Mouse (Mus musculus): Measurements from ENCODE around the gene Syne1.

Gene Syne1

DNA sequence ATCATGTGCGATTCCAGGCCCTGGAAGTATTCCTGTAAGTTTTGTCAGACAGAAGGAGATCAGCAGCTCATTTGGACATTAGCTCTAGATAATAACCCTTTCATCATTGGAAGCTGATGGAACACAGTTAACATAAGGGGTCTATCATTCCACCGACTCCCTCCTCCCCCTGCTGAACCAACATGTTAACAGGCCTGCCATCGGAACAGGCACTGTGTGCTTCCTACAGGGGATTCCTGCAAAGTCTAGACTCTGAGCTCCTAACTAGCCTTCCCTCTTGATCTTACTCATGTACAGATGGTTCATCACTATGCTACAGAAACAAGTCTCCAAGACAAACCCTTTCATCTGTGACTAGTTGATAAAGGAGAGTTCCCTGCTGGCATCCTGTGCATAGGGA is 419.2 kb downstream of the Syne1 start:
- DNase-seq = no peak

DNA sequence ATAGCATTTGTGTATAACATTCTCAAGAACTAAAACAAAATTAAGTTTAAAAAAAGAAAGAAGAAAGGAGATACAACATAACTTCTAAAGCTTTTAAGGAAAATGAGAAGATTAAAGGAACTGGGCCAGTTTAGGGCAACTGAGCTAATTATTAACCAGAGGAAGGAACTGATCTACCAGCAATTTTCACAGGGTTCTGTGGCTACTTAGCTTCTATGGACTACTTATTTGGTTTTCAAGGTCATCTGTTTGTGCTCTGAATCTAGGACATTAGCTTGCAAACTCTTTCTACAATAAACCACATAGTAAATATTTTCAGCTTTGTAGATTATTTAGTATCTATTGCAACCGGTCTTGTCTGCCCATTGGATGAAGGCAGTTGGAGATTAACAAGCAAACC is 420.8 kb downstream of the Syne1 start:
- no peak for DNase-seq

DNA sequence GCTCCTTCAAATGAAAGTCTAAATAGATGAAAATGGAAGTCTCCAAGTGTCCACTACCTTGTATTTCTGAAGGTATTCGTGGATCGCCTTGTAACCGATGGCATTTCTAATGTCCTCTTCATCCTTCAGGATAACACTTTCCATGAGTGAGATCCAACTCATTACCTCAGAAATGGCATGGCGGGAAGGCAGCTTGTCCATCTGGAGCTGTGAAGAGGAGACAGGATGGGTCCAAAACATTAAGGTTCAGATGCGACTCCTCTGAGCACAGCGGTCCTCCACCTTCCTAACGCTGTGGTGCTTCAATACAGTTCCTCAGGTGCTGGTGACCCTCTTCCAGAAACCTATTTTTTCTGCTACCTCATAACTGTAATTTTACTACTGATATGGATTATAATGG is 426.5 kb downstream of the Syne1 start:
- no peak for DNase-seq

DNA sequence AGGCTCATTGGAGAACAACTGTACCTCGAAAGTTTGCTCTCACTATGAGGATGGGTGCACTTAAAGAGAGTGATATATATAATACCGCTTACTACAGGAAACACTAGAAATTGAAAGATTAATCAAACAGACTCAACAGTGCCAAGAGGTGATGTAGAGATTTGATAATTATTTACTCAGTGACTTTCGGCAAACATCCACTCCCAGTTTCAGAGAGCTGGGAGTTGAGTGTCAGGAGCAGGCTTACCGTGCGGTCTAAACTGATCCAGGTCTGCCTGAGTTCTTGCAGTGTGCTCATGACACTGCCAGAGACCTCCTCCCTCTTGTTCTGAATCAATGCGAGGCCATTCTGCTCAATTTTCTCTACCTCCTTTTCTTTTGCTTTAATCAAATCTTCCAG is 434.6 kb downstream of the Syne1 start:
- no peak for DNase-seq

DNA sequence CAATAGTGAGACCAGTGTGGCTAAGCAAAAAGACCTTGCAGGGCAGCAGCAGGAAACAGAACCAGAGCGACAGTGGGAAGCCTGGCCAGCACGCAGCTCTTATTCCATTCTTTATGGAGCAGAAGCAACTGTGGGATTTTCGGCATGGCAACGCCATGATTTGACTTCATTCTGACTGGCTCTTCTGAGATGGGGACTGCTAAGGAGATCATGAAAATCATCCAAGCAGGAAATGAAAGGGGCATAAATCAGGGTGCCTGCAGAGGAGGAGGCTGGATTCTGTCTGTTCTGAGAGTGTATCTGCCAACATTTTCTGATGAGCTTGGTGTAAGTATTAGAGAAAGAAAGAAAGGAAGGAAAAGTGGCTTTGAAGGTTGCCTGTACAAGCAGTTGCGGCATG is 435.1 kb downstream of the Syne1 start:
- DNase-seq = no peak

DNA sequence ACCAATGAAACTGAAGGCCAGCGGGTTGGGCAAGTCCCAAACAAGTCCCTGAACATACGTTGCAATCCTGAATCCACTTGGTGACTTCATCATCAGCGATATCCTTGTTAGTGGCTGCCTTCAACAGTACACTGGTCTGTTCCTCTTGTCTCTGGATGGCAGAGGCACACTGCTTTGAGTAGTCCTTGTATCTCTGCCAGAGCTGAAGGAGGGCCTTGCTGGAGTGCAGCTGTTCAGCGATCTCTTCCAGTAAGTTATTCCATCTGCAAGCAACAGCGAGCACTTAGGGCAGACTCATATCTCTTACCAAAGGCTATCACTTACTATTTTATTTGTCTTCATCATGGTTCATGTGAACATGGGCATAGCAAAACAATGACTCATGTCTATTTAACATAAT is 440.5 kb downstream of the Syne1 start:
- DNase-seq = no peak

DNA sequence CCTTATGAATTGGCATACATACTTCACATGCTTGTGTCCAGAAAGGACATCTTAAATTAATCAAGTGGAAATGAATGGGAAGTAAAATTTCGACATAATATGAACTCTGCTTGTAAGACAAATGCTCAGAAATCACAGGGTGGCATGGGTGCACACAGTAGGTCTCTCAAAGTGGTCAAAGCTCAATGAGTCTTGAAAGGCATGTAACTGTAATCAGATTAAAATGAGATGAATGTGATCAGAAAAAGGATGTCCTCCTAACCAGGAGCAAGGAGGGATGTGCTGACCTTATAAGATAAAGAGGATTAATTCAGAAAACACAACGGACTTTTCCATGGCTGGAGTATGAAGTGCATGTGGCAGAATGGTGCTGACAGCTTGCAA is 453.5 kb downstream of the Syne1 start:
- DNase-seq = no peak

DNA sequence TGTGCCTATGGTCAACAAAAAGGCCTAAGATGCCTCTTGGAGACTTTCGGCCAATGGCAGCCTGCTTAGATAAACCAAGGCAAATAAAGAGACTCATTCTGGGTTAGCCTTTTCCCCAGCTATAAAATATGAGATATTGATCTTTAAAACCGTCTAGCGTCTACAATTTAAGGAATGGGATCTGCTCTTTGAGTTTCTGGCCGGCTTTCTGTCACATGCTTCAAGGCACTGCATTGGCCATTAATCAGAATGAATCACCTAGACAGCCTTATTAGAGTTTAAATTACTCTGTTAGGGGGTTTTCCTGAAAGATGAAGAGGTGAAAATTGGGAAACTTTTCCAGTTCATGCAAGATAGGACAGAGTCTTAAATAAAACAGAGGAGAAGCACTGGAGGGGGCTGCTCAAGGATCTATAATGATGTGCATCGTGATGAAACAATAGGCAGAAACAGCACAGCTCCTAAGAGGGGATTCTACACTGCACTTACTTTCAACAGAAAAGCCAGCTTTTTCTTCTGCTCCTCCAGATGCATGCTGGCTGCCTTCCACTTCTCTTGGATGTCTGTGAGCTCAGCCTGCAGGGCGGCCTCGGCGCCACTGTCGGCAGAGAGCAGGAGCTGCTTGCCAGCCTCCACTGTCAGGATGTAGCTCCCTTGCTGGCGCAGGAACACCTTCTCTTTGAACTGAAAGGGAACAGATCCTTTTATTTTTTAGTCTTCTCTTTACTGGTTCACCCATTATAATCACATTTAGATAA is 454.1 kb downstream of the Syne1 start:
- DNase-seq = peak; percentile 26

DNA sequence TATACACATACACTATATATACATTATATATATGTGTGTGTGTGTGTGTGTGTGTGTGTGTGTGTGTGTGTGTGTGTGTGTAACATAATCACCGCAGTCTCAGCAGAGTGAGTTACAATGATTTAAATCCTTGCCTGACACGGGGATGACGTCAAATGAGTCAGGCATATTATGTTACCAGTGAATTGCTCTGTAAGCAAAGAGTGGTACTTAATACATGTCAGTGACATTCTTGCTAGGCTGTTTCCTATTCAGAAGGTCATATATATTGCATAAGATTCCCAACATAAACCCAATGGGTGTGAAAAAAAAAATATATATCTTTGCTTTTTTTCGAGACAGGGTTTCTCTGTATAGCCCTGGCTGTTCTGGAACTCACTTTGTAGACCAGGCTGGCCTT is 462.1 kb downstream of the Syne1 start:
- no peak for DNase-seq

DNA sequence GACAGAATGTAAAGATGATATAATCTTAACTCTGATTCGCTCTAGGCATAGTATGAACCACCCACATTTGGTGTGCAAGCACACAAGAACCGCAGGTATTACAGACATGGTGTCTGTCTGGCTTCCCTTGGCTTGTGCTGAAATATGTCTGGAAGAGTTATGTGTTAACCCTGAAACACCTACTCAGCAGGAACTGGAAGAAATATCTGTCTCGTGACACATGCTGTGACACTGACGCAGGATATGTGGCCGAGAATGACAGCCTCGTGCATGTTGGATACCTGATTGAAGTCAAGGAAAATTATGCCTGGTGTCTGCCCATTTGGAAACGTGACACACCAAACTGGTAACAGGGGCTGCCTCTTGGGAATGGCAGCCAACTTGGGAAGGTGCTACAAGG is 463.9 kb downstream of the Syne1 start:
- no peak for DNase-seq

DNA sequence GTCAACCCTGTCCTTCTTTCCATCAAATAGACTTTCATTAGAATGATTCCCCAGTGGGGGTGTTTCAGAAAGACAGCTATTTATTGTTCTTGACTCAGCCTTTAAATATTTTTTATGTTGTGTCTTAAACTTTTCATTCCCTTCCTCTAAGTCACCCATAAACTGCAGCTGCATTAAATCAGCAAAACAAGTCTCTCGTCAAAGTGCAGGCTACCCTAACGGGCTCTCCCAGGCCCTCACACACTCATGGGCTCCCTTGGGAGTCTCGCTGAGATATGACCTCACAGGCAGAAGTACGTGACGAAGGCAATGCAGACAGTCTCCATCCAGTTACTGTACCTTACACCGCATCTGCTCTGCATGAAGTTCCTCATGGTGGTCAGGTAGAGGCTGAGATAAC is 465.0 kb downstream of the Syne1 start:
- no peak for DNase-seq

DNA sequence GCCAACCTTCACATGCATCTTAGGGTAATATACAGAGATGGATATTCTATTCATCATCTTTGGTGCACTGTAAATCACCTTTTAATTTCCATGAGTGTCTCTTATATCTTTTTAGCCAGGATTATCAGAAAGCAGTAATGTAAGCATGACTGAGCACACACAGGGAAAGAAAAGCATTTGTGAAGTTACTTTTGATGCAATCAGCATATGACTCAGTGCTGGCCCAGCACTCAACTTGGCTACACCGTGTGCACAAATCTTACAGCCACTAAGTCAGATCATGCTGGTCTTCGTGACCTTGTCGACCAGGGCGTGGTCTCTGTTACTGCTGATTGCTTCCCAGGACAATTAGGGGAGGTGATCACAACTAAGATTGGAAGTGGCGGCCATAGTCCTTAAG is 465.5 kb downstream of the Syne1 start:
- no peak for DNase-seq

DNA sequence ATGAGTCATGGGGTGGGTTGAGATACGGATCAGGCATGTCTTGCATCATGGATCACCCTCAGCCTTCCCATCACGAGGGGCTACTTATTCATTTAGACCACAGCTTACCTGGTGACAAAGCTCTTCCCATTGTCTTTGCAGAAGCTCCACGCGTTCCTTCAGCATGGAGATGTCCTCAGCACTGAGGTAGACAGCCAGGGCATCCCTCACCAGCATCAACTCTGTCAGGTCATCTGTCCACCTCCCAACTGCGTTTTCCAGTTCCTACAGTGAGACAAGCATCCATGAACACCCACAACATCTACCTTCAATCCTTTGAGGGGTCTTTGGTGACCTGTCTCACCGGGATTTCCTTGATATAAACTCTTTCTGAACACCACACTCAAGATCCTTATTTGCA is 467.6 kb downstream of the Syne1 start:
- DNase-seq = no peak

DNA sequence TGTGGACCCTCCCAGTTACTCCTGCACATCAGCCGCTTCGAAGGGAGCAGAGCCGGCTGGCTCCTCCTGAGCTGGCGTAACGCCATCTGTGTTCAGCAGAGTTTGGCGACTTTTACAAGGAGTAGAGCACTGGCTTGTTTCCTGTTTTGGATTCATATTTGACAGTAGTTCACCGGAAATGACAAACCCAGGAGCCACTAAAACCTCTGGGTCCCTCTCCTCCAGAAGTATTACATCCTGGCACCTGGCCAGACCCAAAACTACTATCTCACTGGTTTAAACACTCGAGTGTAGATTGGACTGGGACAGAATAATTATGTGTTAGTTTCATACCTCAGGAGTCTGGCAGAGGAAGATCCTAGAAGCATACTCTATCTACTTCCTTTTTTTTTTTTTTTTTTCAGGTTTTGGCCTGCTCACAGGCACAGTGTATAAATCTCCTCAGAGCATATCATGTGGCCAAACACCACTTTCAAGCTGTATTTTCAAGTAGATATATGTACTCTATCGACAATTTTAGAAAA is 471.3 kb downstream of the Syne1 start:
- DNase-seq = no peak

DNA sequence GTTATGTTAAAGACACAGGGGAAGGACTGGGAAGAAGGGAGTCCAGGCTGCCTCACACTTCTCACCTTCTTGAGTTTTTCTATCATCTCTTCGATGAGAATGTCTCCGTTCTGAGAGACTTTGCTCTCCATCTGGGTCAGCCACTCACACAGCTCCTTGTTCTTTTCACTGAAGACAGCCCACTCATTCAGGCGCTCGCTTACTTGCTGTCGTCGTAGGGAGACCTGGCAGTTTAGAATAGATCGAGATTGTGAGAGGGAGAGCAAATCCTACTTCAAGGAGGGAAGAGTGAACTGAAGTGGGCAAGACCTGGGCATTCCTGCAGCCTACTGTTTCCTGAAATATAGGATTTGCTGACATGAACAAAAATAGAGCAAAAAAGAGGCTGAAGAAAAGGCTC is 475.6 kb downstream of the Syne1 start:
- no peak for DNase-seq

DNA sequence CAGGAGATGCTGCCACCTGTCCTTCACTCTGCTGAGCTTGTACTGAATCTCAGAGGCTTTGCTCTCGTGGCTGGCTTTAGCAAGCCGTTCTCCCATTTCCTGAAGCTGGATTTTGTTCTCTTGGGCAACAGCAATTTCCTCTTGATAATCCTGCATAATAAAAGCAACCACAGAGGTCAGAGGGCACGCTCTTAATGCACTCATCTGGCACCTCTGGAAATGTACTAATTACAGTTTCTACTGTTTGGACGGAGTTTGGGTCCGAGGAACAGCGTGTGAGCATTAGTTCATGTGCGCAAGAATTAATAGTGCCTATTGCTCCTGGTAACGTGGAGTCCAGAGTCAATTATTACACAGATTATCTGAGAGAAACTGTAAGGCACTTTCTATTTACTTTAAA is 479.2 kb downstream of the Syne1 start:
- no peak for DNase-seq

DNA sequence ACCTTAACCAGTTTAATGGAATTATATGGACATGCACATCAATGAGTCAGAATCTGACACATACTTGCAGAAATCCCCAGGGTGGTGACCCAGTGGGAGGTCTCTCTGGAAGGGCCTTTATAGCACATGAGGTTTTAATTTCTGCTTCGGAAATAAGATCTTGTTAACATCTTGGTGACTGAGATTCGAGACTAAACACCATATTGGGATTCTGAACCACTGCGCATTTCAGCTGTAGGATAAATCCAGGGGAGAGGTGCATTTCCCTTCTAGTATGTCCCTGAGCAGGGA is 480.4 kb downstream of the Syne1 start:
- DNase-seq = no peak

DNA sequence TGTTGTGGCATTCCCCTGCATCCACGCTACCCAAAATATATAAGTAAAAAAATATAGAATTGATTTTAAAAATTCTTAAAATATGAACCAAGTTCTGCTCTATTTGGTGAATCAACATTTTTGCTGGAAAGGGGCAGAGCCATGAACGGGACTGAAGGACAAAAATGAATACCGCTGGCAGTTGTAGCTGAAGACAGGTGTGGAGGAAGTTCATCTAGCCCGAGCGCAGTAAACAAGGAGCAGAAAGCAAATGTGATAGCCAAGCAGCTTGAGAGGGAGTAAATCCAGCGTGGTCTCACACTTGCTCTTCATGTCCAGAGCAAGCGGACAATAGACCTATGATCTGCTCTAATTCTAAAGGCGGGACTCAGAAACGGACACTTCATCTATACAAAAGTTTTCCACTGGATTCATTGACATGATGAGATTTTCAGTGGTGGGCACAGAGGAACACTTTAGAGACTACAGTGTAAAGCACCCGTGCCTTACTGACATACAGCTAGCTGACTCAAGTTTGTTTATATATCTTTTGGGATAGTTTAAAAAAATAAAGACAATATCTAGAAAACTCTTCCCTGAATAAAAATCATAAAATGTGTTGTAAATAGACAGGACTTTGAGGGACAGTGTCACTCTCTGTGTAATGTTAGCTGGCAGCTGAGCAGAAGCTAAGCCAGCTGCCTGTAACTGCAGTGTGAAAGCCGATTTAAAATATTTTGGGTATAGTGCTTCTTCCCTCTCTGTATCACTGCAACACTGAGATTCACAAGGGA is 480.9 kb downstream of the Syne1 start:
- no peak for DNase-seq

DNA sequence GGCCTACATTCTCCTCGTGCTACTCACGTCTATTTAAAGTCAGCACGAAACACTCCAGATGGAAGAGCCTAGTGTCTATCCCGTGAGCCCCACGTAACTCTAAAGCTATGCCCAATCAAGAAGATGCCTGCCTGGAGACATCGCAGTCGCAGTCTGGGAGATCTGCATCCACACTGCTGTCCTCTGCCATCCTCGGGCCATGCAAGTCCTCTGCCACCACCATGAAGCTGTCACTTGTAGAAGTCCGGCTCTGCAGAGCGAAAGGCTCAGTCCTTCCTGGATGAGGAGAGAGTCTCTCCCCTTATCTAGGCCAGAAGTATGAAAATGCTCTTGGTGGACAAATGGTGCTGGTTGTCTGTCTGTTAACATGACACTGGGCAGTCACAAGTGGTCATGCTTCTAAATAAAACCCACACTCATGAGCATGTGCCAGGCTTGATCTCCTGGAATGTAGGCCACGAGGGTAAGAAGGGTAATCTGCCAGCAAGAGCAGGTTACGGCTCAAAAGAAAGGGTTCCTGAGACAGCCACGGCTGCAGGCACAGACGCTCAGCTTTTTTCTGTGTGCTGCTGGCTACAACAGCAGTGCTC is 482.5 kb downstream of the Syne1 start, which contains the start of gene Gm10097:
Gm10097 (plus strand) TSS at position 517 of the 590 bp plus-strand sequence.
- no peak for DNase-seq

DNA sequence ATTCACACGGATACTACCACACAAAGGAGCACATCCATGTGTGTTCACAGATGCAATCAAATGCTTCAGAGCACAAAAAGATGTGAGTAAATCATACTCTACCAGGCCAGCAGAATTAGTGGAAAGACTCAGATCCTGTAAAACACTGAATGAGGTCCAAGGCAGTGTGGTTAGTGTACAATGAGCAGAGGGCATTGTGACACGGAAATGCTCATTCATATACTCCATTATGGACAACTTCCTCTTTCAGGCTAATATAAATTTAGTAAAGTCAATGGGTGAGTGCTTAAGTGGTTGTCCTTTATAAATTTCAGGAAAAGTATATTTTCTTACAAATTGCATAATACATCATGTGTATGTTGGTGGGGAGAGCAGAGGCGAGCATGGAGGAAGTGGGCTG is 484.2 kb downstream of the Syne1 start:
- no peak for DNase-seq

DNA sequence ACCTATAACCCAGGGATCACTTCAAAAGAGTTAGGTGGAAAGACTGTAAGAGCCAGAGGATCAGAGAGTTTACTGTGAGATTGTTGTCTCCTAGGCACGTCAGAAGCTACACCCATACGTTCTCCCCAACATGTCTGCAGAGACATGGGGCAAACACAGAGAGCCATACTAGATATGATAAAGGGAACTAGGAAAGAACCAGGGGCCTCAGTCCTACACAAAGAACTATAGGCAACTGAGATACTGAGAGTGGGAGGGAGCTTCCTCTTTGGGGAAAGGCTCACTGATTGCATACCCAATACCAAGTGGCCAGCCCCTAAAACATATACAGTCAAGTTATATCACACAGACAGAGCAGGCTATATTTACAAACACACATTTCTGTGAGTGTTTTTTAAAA is 491.3 kb downstream of the Syne1 start:
- no peak for DNase-seq

DNA sequence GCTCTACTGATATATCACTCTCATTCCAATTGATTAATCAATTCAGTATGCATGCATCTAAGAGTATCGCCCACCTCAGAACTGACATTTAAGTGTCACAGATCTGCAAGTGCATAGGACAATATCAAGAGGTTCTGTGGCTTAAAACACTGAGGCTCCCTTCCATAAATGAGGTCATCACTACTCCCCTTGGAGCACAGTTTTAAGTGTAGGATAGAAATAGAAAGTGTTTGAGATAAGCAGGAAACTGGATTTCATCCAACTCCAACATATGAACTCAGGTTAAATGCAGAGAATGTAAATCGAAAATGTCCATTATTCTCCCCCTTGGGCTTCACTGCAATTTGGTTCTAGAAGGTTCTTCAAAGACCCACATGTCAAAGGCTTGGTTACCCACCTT is 492.4 kb downstream of the Syne1 start:
- no peak for DNase-seq

DNA sequence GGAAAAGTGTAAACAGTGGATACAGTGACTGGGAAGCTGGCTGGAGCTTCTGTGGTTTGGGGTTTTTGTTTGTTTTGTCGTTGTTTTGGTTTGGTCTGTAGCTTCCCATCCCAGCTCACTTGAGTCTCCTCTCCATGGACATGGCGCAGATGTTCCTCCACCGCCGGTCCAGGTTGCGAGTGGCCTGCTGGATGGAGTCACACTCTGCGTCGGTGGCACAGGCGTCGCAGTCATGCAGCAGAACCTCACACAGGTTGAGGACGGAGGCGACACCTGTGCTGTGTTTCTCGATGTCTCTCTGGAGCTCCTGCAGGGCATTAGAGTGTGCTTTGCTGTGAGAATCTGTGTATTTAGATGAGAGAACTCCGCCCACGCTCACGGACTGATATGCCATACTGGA is 493.6 kb downstream of the Syne1 start:
- no peak for DNase-seq

DNA sequence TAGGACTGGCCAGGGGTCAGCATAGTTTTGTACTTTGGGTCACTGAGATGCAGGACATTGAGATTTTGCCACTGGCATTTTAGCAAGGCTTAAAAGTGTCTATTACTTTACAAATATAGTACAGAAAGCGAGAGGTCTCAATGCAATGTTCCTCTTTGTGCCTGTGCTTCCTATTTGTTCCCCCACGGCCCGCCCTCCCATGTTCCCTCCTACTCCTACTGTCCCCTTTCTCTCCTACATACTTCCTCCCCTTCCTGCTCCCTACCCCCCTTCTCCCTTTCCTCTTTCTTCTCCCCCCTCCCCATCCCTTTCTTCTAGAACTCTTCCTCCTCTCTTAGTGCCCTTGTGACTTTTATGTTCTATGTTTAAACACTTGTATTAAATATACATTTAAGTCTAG is 494.3 kb downstream of the Syne1 start:
- no peak for DNase-seq
